Mouse (Mus musculus) ES-Bruce4 (cell line): ENCODE results near the gene C4b. TPM values are rescaled to one million over a fixed set of nuclear protein-coding genes. Genes with fewer than 3 reads are reported as not detected.
"Not testable (repeated sequence)": the region's sequence is repeated elsewhere in the genome, so short reads cannot be mapped to it uniquely, and the experiment has no call there.

ENCODE experiments used
- H3K27ac ChIP-seq: 2 replicates; pipeline ENCODE4 v1.5.1; 2012; ENCODE audit warnings: low read length, inconsistent platforms; ENCODE audit not compliant: insufficient read depth
- H3K27me3 ChIP-seq: 2 replicates; pipeline ENCODE4 v1.6.1; 2012; ENCODE audit warnings: mild to moderate bottlenecking, low read length, inconsistent platforms; ENCODE audit not compliant: control insufficient read depth, poor library complexity, insufficient read depth, severe bottlenecking
- H3K36me3 ChIP-seq: 2 replicates; pipeline ENCODE4 v1.6.1; 2012; ENCODE audit warnings: inconsistent platforms, mild to moderate bottlenecking, low read length, moderate library complexity; ENCODE audit not compliant: control insufficient read depth, poor library complexity, insufficient read depth, severe bottlenecking
- H3K4me1 ChIP-seq: one replicate; pipeline ENCODE4 v1.8.1; 2011; ENCODE audit warnings: low read length; ENCODE audit not compliant: control insufficient read depth, insufficient read depth
- H3K4me3 ChIP-seq: 2 replicates; pipeline ENCODE4 v1.5.1; 2011; ENCODE audit warnings: low read depth, mild to moderate bottlenecking, low read length
- H3K9ac ChIP-seq: 2 replicates; pipeline ENCODE4 v1.6.1; 2012; ENCODE audit warnings: low read depth, mild to moderate bottlenecking, inconsistent platforms; ENCODE audit not compliant: poor library complexity, severe bottlenecking
- H3K9me3 ChIP-seq: replicated peaks from 2 replicates; pipeline ENCODE4 v1.6.1; 2012; ENCODE audit warnings: mild to moderate bottlenecking, low read length, inconsistent platforms; ENCODE audit not compliant: control insufficient read depth, poor library complexity, insufficient read depth, severe bottlenecking
- CTCF ChIP-seq: IDR thresholded peaks from one replicate; pipeline ENCODE4 v1.8.1; 2011; ENCODE audit warnings: low read depth, low read length
- EP300 ChIP-seq: IDR thresholded peaks from 2 replicates; pipeline ENCODE4 v1.6.1; 2011; ENCODE audit warnings: low read depth, low read length; ENCODE audit not compliant: insufficient read depth
- POLR2A ChIP-seq: IDR thresholded peaks from one replicate; pipeline ENCODE4 v1.8.1; 2011; ENCODE audit warnings: low read length; ENCODE audit not compliant: insufficient read depth
- polyA plus RNA-seq: library from polyadenylated mRNA; stranded (reverse); fragments of >200 nt; gene quantifications from 2 replicates; pipeline ENCODE4 v1.2.4, GENCODE M21; 2011; ENCODE audit warnings: low read depth; ENCODE audit not compliant: missing spikeins, insufficient read depth, insufficient read length

Gene C4b
- polyA plus RNA-seq, 1 experiment, result 0.12 TPM

DNA sequence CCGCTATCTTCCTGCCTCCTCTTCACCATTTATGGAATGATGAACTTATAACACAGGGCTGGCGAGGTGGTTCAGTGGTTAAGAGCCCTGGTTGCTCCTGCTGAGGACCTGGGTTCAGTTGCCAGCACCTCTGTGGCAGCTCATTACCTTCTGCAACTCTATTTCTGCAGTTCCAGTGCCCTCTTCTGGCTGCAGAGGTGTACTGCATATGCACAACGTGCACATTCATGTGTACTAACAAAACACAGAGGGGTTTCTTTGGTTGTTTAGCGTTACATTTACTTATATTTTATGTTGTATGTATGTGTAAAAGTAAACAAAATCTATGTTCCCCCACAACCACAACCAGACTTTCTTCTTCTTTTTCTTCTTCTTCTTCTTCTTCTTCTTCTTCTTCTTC lies 20.6 kb downstream of the C4b start:
- no peaks in the 10 kb centered on the region for H3K9me3 ChIP-seq
- TF ChIP-seq CTCF, result peak; percentile 41
- TF ChIP-seq EP300, result no peak

GRCm38 (mm10) chr17:34722238-34722637 lies 21.4 kb downstream of the C4b start:
- not testable (repeated sequence) for H3K4me1 ChIP-seq, H3K27me3 ChIP-seq, H3K4me3 ChIP-seq, H3K9ac ChIP-seq, H3K9me3 ChIP-seq, H3K27ac ChIP-seq, H3K36me3 ChIP-seq

More for the DNA sequence above, 20.6 kb downstream of the C4b start:
- Histone ChIP-seq H3K4me1 (no peaks in the 10 kb centered on the region), H3K27me3 (no peaks in the 10 kb centered on the region), H3K36me3 (no peaks in the 10 kb centered on the region), H3K4me3 (no peak overlapping the region), H3K9ac (no peak overlapping the region), H3K27ac (no peak overlapping the region)

GRCm38 (mm10) chr17:34719886-34720285 lies 23.8 kb downstream of the C4b start:
- not testable (repeated sequence) for H3K4me3 ChIP-seq, H3K9ac ChIP-seq, H3K4me1 ChIP-seq, H3K9me3 ChIP-seq, H3K36me3 ChIP-seq, H3K27me3 ChIP-seq, H3K27ac ChIP-seq

GRCm38 (mm10) chr17:34717401-34717800 lies 26.3 kb downstream of the C4b start:
- H3K36me3 ChIP-seq, result no peaks in the 10 kb centered on the region
- H3K27ac ChIP-seq, result no peak overlapping the region
- no peak overlapping the region for H3K9ac ChIP-seq
- no peaks in the 10 kb centered on the region for H3K4me1 ChIP-seq
- no peaks in the 10 kb centered on the region for H3K9me3 ChIP-seq
- no peaks in the 10 kb centered on the region for H3K27me3 ChIP-seq
- TF ChIP-seq POLR2A (no peak), EP300 (no peak), CTCF (no peak)
- H3K4me3 ChIP-seq, result no peak overlapping the region

DNA sequence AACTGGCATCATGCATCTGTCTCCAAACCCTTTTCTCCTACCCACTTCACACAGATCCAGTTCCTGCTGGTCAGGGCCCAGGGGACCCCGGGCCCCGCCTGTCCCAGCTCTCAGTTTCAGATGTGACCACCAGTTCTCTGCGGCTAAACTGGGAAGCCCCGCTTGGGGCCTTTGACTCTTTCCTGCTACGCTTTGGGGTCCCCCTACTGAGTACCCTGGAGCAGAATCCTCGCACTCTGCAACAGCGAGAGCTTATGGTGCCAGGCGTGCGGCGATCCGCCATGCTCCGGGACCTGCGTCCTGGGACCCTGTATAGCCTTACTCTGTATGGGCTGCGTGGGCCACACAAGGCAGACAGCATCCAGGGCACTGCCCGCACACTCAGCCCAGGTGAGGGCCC lies 27.4 kb downstream of the C4b start:
- Histone ChIP-seq H3K27me3 (no peaks in the 10 kb centered on the region), H3K9me3 (no peaks in the 10 kb centered on the region), H3K27ac (no peak overlapping the region), H3K4me1 (no peaks in the 10 kb centered on the region), H3K4me3 (peak overlapping the region; percentile 27), H3K9ac (no peak overlapping the region), H3K36me3 (no peaks in the 10 kb centered on the region)
- TF ChIP-seq CTCF (no peak), EP300 (no peak), POLR2A (no peak)

GRCm38 (mm10) chr17:34715451-34715850 lies 28.2 kb downstream of the C4b start:
- H3K4me3 ChIP-seq, H3K27me3 ChIP-seq, H3K9ac ChIP-seq, H3K36me3 ChIP-seq, H3K27ac ChIP-seq, H3K4me1 ChIP-seq, H3K9me3 ChIP-seq: not testable (repeated sequence)

- H3K9me3 ChIP-seq, H3K27ac ChIP-seq, H3K9ac ChIP-seq, H3K4me3 ChIP-seq, H3K36me3 ChIP-seq, H3K27me3 ChIP-seq, H3K4me1 ChIP-seq: not testable (repeated sequence)
These were observed 28.7 kb downstream of the C4b start for GRCm38 (mm10) chr17:34714908-34715445.

GRCm38 (mm10) chr17:34714181-34714907 lies 29.3 kb downstream of the C4b start:
- not testable (repeated sequence) for H3K36me3 ChIP-seq, H3K4me3 ChIP-seq, H3K27ac ChIP-seq, H3K9ac ChIP-seq, H3K9me3 ChIP-seq, H3K4me1 ChIP-seq, H3K27me3 ChIP-seq
